Mouse (Mus musculus): ENCODE results near the gene Agrp.

Gene Agrp

DNA sequence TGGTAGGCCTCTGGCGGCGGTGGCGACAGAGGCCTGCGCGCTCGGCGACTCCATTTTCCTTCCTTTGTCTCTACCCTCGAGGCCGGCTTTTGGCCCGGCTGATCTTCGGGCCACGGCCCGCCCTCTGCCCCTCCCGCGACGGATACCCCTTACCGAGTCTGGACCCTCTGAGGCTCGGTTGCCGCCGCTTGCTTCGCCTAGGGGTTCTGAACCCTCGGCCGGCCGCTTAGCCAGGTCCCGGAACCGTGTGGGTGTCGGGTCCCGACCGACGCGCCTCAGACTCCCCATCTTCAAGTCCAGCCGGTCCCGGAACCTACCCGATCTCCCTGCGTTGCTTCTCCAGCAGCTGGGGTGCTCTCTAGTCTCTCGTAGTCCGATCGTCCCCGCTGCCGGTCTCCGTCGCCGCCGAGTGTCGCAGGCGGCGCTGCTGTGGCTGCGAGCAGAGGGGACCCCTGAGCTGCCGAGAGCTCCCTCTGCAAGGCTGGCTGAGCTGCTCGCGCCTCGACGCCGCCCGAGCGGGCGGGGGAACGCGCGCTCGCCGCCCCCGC lies at the start of gene Agrp:
Agrp (minus strand) TSS at position 431 of the 548 bp plus-strand sequence.
- peak; percentile 41 for ATAC-seq (ENCODE audit: low TSS enrichment)

GRCm38 (mm10) chr8:105686551-105686950 lies 49.4 kb upstream of the Agrp start:
- no peak for ATAC-seq (ENCODE audit: low TSS enrichment)

DNA sequence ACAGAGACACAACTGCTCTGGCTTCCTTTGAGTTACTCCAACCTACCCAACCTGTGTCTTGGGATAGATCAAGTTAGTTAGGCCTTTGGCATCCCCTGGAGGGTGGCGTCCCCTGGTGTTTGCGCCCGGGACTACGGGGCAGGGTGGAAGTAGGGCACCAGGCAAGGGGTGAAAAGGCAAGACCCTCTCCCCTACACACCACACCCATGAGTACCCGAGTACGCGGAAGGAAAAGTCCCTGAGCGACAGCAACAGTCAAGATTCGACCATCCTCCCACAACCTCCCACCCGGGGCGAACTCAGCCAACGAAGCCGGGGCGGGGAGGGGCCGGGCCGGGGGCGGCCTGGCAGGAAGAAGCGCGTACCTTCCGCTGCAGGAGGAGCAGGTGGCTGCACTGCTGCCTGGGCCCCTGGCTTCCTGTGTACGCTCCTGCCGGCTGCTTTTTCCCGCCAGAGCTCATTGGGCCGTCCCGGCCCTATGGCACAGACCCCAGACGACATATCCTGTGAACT lies 48.7 kb upstream of the Agrp start, which contains the start of gene Carmil2:
Carmil2 (plus strand) TSS at position 479 of the 513 bp plus-strand sequence.
- ATAC-seq (ENCODE audit: low TSS enrichment), result peak; percentile 27; the same call in 1 of the 2 replicates

DNA sequence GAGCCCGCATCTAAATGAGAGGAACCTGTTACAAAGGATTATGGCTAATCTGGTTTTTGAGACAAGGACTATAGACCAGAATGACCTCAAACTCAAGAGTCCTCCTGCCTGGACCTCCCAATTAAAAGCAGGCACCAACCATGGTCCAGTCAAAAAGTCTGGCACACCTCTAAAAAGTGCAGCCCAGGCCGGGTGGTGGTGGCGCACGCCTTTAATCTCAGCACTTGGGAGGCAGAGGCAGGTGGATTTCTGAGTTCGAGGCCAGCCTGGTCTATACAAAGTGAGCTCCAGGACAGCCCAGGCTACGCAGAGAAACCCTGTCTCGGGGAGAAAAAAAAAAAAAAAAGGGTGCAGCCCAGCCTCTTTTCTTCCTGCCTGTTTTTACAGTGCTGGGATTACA lies 48.1 kb upstream of the Agrp start:
- ATAC-seq (ENCODE audit: low TSS enrichment), result no peak

DNA sequence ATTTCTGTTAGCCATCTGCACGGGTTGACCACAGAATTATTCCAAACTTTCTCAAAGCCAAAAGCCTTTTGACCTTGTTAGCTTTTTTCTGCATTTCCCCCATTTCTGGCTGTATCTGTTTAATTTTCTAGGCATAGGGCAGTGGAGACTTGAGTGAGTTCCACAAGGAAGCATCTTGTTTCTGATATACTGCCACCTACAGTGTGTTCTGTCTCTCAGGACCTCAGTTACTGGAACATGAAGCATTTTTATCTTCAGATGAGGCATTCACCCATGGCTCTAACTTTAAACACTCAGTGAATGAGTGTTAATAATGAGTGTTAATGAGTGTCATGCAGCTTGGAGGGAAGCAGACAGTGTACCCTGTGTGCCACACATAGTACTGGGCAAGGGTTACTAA lies 40.7 kb upstream of the Agrp start:
- peak; percentile 68; the same call in 1 of the 2 replicates for ATAC-seq (ENCODE audit: low TSS enrichment)

DNA sequence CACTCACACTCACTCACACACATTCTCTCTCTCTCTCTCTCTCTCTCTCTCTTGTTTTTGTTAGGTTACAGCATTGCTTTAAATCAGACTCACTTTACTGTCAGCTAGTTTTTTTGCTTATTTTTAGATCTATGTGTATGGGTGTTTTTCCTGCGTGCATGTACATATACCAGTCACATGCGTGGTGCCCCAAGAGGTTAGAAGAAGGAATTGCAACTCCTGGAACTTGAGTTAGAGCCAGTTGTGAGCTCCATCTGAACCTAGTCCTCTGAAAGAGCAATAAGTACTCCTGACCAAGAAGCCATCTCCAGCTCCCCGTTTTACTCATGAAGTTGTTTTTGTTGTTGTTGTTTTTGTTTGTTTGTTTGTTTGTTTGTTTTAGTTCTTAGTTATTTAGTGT lies 24.0 kb upstream of the Agrp start:
- peak; percentile 41; the same call in 1 of the 2 replicates for ATAC-seq (ENCODE audit: low TSS enrichment)

GRCm38 (mm10) chr8:105657641-105658040 lies 20.4 kb upstream of the Agrp start:
- ATAC-seq (ENCODE audit: low TSS enrichment), result no peak

- ATAC-seq (ENCODE audit: low TSS enrichment), result no peak
These were observed 11.7 kb upstream of the Agrp start for GRCm38 (mm10) chr8:105648929-105649328.

DNA sequence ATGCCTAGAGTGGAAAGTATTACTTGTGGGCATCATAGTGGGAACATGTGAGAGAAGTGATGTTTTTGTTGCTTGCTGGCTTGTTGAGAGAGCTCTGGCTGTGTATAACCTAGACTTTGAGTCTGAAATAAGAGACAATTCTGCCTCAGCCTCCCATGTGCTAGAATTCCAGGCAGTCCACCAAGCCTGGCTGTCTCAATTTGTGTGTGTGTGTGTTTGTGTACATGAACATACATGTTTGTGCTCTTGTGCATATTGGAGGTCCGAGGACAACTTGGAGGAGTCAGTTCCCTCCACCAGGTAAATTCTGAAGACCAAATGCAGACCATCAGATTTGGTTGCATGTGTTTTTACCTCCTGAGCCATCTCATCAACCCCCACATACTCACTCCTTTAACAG lies 8.0 kb upstream of the Agrp start:
- ATAC-seq (ENCODE audit: low TSS enrichment), result no peak

DNA sequence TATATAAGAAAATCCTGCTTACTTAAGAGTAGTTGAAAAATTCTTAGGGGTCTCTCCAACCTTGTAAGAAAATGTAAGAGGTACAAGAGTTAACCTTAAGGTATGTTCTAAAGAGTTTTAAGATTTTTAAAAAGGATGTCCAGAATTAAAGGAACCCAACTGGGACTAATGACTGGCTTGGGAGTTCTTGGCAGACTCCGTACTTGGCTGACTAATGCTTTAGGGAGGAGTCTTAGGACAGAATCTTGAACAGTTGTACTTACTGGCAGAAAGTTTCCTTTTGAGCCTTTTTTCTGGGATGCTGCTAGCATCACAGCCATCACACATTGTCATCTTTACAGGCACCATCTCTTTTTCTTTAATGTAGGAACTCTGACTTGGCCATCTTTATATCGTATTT lies 3.3 kb upstream of the Agrp start:
- ATAC-seq (ENCODE audit: low TSS enrichment), result no peak

DNA sequence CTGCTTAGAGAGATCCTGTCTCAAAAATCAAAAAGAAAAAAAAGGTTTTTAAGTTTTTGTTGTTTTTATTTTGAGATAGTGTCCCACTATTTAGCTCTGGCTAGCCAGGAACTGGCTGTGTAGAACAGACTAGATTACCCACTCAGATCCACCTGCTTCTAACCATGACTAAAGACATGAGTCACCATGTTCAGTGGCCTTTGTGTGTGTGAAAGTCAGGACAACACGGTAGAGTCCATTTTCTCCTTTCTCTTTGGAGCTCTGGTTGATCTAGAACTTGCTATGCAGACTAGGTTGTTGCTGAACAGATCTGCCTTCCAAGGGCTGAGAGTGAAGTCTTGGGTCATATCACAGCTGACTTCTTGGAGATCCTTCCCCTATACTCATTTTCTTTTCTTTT lies 2.6 kb upstream of the Agrp start:
- ATAC-seq (ENCODE audit: low TSS enrichment), result no peak

GRCm38 (mm10) chr8:105638510-105638909 lies 1.3 kb upstream of the Agrp start:
- ATAC-seq (ENCODE audit: low TSS enrichment), result no peak

DNA sequence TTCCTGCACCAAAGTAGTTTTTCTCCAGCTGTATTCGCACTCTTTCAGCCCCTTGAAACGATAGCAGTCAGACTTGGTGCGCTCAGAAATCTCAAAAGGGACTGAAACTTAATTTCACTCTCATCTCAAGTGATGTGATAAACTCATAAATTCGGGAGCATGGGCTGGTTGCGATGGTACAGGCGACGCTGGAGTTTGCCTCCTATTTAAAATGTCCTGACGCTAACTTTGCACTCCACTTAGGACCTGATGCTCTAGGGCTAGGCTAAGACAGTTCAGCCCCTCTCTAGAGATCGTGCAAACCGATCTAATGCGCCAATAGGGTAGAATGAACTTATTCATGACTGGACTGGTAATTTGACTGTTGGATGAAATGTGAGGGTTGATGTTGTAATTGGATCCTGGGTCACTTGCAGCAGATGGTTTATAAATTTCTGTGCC lies 428 bp upstream of the Agrp start:
- ATAC-seq (ENCODE audit: low TSS enrichment), result no peak

DNA sequence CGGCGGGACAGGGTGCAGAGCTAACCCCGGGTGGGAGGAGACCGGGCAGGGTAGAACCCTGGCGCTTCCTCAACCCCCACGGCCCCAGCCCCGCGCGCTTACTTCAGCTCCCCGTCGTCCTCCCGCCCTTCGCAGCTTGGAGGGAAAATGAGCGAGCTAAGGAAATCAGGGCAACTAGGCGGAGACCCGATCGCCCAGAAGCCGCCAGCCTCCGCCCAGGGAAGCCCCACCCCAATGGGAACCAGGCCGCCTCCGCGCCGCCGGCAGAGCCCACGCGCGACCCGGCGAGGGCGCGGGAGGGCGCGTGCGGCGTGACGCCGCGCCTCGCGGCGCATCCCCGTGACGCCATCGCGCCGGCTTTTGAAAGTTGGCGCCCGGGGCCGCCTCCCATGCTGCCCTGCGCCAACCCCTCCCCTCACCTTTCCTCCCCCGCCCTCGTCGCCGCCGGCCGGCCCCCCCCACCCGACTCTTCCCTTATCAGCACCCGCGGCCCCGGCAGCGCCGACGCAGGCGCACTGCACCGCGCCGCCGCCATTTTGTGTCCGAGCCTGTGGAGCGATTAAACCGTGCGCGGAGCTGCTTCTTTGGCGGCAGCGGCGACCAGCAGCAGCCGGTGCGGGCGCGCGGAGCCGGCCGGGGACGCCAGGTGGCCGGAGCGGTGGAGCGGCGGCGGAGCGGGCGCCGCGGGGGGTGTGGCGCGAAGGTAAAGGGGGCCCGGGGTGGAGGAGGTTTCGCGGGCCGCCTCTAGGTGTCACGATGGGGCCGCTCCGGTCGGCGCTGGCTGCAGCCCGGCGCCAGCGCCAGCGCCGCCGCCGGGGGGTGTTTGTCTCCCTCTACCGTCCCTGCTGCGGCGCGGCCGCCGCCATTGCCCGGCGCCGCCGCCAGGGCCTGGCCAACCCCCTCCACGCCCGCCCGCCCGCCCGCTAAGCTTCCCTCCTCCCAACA lies 903 bp downstream of the Agrp start, which contains the start of gene Ctcf:
Ctcf (plus strand) TSS at position 551 of the 945 bp plus-strand sequence.
- peak; percentile 76 for ATAC-seq (ENCODE audit: low TSS enrichment)

GRCm38 (mm10) chr8:105635481-105635880 lies 1.7 kb downstream of the Agrp start:
- no peak for ATAC-seq (ENCODE audit: low TSS enrichment)

DNA sequence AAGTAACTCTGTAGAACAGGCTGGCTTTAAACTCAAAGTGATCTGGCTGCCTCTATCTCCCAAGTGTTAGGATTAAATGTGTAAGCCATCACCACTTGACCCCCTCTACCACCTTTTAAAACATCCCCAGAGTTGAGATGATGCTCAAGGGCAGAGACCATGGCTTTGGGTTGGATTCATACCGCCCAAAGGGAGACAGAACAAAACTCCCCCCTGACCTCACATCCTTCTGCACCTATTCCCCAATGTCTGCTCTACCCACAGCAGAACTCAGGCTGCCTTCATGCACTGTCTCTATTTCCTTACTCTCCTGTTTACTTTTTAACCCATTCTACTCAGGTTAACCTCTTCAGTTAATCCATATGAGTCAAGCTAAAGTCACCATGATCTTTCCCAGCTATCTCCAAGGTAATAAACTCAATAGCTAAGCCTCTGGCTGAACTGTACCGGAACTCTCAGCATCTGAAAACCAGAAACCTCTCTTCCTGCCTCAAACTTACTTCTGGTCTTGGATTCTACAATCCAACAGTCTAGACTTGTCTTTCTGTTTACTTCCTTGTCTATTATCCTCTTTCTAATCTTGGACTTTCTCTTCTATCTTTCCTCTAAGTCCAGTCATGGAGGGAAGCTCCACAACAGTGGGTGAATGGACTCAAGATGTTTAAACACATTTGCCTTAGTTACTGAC lies 2.3 kb downstream of the Agrp start:
- no peak for ATAC-seq (ENCODE audit: low TSS enrichment)

DNA sequence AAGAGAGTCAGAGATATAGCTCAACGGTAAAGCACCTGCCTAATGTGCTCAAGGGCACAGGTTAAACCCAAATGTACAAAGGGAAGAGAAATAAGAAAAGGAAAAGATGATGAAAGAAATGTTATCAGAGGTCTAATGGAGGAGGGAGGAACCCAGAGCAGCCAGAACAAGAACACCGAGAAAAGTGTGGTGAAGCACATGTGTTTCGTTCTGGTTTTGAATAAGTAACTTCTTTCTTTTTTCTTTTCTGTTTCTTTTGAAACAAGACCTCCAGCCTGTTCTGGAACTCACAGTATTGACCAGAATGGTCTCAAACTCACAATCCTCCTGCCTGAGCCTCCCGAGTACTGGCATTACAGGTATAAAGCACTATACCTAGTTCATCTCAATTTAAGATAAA lies 7.9 kb downstream of the Agrp start:
- no peak for ATAC-seq (ENCODE audit: low TSS enrichment)

- ATAC-seq (ENCODE audit: low TSS enrichment), result no peak
These were observed 11.1 kb downstream of the Agrp start for GRCm38 (mm10) chr8:105626086-105626485.

- no peak for ATAC-seq (ENCODE audit: low TSS enrichment)
These were observed 12.4 kb downstream of the Agrp start for GRCm38 (mm10) chr8:105624831-105625230.

DNA sequence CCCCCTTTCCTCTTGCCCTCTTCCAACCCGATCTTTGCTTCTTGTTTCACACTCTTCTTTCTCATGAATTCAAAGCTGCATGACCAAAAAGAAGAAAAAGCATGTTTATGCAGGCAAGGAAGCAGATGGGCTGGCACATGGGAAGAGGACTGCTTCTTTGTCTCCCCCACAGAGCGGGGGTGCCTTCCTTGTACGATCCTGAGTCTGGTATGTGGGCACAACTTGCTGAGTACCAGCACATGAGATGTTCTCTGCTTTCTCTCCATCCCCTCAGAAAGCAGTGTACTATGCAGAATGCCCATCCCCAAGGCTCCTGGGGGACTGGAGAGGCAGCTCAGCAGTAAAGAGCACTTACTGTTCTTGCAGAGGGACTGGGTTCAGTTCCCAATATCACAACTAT lies 12.8 kb downstream of the Agrp start:
- peak; percentile 81 for ATAC-seq (ENCODE audit: low TSS enrichment)

- ATAC-seq (ENCODE audit: low TSS enrichment), result no peak
These were observed 13.4 kb downstream of the Agrp start for GRCm38 (mm10) chr8:105623679-105624245.

DNA sequence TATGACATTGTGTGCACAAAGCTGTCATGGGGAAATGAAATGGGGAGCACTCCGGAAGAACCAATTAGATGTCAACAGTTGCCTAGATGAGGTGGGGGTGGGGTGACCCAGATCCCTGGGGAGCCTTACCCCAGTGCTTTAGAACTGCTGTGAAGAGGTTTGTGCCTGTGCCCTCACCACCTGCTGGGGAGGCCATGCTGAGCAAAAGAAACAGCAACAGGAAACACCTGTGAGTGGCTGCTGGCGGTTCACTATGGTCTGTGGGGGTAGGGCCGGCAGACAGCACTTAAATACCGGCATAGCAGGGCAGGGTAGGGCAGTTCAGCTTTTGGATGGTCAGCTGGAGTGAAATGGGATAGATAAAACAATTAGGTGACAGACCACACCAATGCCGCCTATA lies 14.1 kb downstream of the Agrp start:
- no peak for ATAC-seq (ENCODE audit: low TSS enrichment)
